Mouse (Mus musculus): ENCODE measurements around the gene Wwox.

Gene Wwox

GRCm38 (mm10) chr8:115019661-115020060, 580.2 kb downstream of the Wwox start:
- DNase-seq (ENCODE audit: low read depth, low spot score), result no peak

GRCm38 (mm10) chr8:115021731-115022130, 582.3 kb downstream of the Wwox start:
- no peak for DNase-seq (ENCODE audit: low read depth, low spot score)

- DNase-seq (ENCODE audit: low read depth, low spot score), result no peak
Measured at GRCm38 (mm10) chr8:115024062-115024461, 584.6 kb downstream of the Wwox start.

- DNase-seq (ENCODE audit: low read depth, low spot score), result no peak
Measured at GRCm38 (mm10) chr8:115025390-115026098, 586.1 kb downstream of the Wwox start.

GRCm38 (mm10) chr8:115026201-115026600, 586.7 kb downstream of the Wwox start:
- no peak for DNase-seq (ENCODE audit: low read depth, low spot score)

GRCm38 (mm10) chr8:115033194-115033593, 593.7 kb downstream of the Wwox start:
- DNase-seq (ENCODE audit: low read depth, low spot score), result no peak

- DNase-seq (ENCODE audit: low read depth, low spot score), result no peak
Measured at GRCm38 (mm10) chr8:115036016-115036415, 596.6 kb downstream of the Wwox start.

- no peak for DNase-seq (ENCODE audit: low read depth, low spot score)
Measured at GRCm38 (mm10) chr8:115038426-115038825, 599.0 kb downstream of the Wwox start.

GRCm38 (mm10) chr8:115045746-115046145, 606.3 kb downstream of the Wwox start:
- DNase-seq (ENCODE audit: low read depth, low spot score), result no peak

- DNase-seq (ENCODE audit: low read depth, low spot score), result no peak
Measured at GRCm38 (mm10) chr8:115046496-115046895, 607.0 kb downstream of the Wwox start.

GRCm38 (mm10) chr8:115058193-115058835, 618.9 kb downstream of the Wwox start:
- DNase-seq (ENCODE audit: low read depth, low spot score), result no peak

GRCm38 (mm10) chr8:115063623-115064022, 624.2 kb downstream of the Wwox start:
- no peak for DNase-seq (ENCODE audit: low read depth, low spot score)

- no peak for DNase-seq (ENCODE audit: low read depth, low spot score)
Measured at GRCm38 (mm10) chr8:115064691-115065090, 625.2 kb downstream of the Wwox start.

- no peak for DNase-seq (ENCODE audit: low read depth, low spot score)
Measured at GRCm38 (mm10) chr8:115065386-115065785, 625.9 kb downstream of the Wwox start.

- DNase-seq (ENCODE audit: low read depth, low spot score), result no peak
Measured at GRCm38 (mm10) chr8:115066550-115067058, 627.1 kb downstream of the Wwox start.

- DNase-seq (ENCODE audit: low read depth, low spot score), result no peak
Measured at GRCm38 (mm10) chr8:115068723-115069122, 629.3 kb downstream of the Wwox start.

GRCm38 (mm10) chr8:115070225-115070624, 630.8 kb downstream of the Wwox start:
- peak; percentile 19 for DNase-seq (ENCODE audit: low read depth, low spot score)

GRCm38 (mm10) chr8:115071231-115071630, 631.8 kb downstream of the Wwox start:
- DNase-seq (ENCODE audit: low read depth, low spot score), result no peak

GRCm38 (mm10) chr8:115078296-115078695, 638.8 kb downstream of the Wwox start:
- DNase-seq (ENCODE audit: low read depth, low spot score), result peak; percentile 17

- DNase-seq (ENCODE audit: low read depth, low spot score), result no peak
Measured at GRCm38 (mm10) chr8:115081302-115082207, 642.1 kb downstream of the Wwox start.

- no peak for DNase-seq (ENCODE audit: low read depth, low spot score)
Measured at GRCm38 (mm10) chr8:115088162-115088561, 648.7 kb downstream of the Wwox start.

- DNase-seq (ENCODE audit: low read depth, low spot score), result no peak
Measured at GRCm38 (mm10) chr8:115089744-115090143, 650.3 kb downstream of the Wwox start.
